Mouse (Mus musculus) embryonic fibroblast, embryonic 13.5 days (primary cell): ENCODE measurements around the gene Radil. TPM values are rescaled to one million over a fixed set of nuclear protein-coding genes. Genes with fewer than 3 reads are reported as not detected.

Experiments
- H3K27ac ChIP-seq: 2 replicates; pipeline ENCODE4 v1.5.1; 2012; ENCODE audit warnings: low read length, control low read depth, inconsistent platforms; ENCODE audit not compliant: insufficient read depth
- H3K4me1 ChIP-seq: 2 replicates; pipeline ENCODE4 v1.6.1; 2011; ENCODE audit warnings: low read length; ENCODE audit not compliant: control insufficient read depth, insufficient read depth
- H3K4me3 ChIP-seq: 2 replicates; pipeline ENCODE4 v1.5.1; 2011; ENCODE audit warnings: mild to moderate bottlenecking, control low read depth, low read length; ENCODE audit not compliant: insufficient read depth
- CTCF ChIP-seq: IDR thresholded peaks from 2 replicates; pipeline ENCODE4 v1.5.1; 2011; ENCODE audit warnings: mild to moderate bottlenecking, control low read depth, low read length, moderate library complexity, borderline replicate concordance; ENCODE audit not compliant: insufficient read depth
- POLR2A ChIP-seq: IDR thresholded peaks from 2 replicates; pipeline ENCODE4 v1.6.1; 2011; ENCODE audit warnings: low read depth, mild to moderate bottlenecking, control low read depth, low read length, moderate library complexity
- polyA plus RNA-seq: library from polyadenylated mRNA; stranded (reverse); fragments of >200 nt; gene quantifications from 2 replicates; pipeline ENCODE4 v1.2.4, GENCODE M21; 2011; ENCODE audit warnings: low read depth; ENCODE audit not compliant: missing spikeins, insufficient read length

Radil gene
- polyA plus RNA-seq, 1 experiment: 7.4 TPM

GRCm38 (mm10) chr5:142486654-142487053 is 64.2 kb downstream of the Radil start:
- no peak overlapping the region for H3K4me3 ChIP-seq
- H3K4me1 ChIP-seq: no peaks in the 10 kb centered on the region
- no peak overlapping the region for H3K27ac ChIP-seq
- TF ChIP-seq POLR2A (no peak), CTCF (no peak)

DNA sequence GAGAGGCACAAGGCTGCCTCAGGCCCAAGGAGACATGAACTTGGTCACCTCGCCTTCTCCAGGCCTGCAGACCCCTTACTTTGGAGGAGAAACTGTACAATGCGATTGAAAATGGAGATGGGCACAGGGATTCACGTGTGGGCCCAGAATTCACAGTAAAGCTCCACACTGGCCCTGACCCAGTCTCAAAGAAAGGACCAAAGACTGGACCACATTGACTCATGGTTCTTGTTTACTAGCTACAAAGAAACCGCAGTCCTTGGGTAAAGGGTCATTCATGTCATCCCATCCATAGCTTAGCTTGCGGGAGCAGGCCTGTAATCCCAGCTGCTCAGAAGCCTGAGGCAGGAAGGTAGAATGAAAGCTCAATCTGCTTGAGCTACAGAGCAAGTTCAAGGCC is 67.3 kb downstream of the Radil start:
- no peaks in the 10 kb centered on the region for H3K4me1 ChIP-seq
- H3K27ac ChIP-seq: no peak overlapping the region
- no peak overlapping the region for H3K4me3 ChIP-seq
- TF ChIP-seq POLR2A (no peak), CTCF (no peak)

- Histone ChIP-seq H3K27ac (no peak overlapping the region), H3K4me3 (no peak overlapping the region)
- TF ChIP-seq CTCF: peak; percentile 54; the same call in 1 of the 2 replicates
- TF ChIP-seq POLR2A: no peak
These were observed 68.4 kb downstream of the Radil start for GRCm38 (mm10) chr5:142482512-142482911.

GRCm38 (mm10) chr5:142478829-142479435 is 72.0 kb downstream of the Radil start:
- H3K4me1 ChIP-seq: peaks cover 3% of the 10 kb centered on the region
- TF ChIP-seq CTCF (peak; percentile 93), POLR2A (no peak)
- no peak overlapping the region for H3K27ac ChIP-seq
- no peak overlapping the region for H3K4me3 ChIP-seq

More at GRCm38 (mm10) chr5:142482512-142482911, 68.4 kb downstream of the Radil start:
- no peaks in the 10 kb centered on the region for H3K4me1 ChIP-seq

DNA sequence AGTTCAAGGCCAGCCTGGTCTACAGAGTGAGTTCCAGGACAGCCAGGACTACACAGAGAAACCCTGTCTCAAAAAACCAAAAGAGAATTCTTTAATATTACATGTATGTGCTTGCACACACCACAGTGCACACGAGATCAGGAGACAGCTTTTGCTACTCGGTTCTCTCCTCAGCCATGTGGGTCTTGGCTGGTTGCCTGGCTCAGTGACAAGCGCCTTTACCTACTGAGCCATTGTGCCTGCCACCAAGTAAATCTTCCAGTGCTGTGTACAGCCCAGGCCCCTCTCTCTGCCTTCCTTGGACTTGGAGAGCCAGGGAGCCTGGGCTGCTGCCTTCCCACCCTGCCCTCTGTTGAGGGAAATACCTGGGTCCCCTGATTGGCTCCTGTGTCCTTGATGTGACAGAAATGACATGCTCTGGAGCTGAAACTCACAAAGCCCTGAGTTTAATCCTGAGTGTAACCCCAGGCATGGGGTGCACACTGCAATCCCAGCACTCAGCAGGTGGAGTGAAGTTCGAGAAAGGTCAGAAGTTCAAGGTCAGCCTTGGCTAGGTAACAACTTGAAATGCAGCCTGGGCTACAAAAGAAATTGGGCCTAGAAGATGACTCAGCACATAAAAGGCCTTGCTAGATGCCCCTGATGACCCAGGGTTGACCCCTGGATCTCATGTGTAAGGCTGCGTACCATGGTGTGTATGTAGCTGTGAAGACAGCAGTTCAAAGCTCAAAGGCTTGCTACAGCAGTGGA is 72.9 kb downstream of the Radil start:
- no peak overlapping the region for H3K27ac ChIP-seq
- H3K4me1 ChIP-seq: peaks cover 3% of the 10 kb centered on the region
- H3K4me3 ChIP-seq: no peak overlapping the region
- TF ChIP-seq POLR2A: no peak
- no peak for TF ChIP-seq CTCF

DNA sequence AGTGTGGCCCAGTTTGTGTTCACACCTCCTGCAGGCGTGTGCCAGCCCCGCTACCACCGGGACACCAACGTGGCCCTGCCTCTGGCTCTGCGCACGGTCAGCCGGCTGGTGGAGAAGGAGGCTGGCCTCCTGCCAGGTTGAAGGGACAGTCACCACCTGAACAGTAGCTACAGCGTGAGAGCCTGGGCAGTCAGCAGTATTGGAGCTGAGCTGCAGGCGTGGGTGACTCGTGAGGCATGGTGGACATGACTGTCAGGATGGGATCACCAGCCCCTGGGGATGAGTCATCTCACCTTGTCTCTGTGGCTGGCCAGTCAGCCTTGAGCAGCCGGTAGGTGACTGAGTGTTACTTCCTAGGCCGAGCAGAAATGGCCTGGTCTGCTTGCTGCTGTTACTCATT is 73.6 kb downstream of the Radil start:
- Histone ChIP-seq H3K27ac (no peak overlapping the region), H3K4me3 (no peak overlapping the region), H3K4me1 (peaks cover 3% of the 10 kb centered on the region)
- no peak for TF ChIP-seq CTCF

DNA sequence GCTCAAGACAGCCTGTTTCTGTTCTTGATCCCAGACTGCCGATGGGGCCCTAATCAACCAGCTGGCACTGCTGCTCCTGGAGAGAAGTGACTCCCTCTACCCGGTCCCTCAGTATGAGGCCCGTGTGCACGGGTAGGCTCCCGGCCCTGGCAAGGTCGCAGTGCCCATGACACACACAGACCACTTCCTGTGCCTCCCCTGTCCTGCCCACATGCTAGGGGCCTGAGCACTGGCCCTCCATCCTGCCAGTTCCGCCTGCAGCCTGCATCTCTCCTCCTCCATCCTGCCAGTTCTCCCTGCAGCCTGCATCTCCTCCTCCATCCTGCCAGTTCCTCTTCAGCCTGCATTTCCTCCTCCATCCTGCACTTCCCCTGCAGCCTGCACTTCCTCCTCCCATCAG is 75.2 kb downstream of the Radil start:
- no peak for TF ChIP-seq POLR2A
- TF ChIP-seq CTCF: no peak
- no peak overlapping the region for H3K27ac ChIP-seq
- H3K4me3 ChIP-seq: no peak overlapping the region
- H3K4me1 ChIP-seq: peaks cover 3% of the 10 kb centered on the region

- H3K27ac ChIP-seq: no peak overlapping the region
- TF ChIP-seq CTCF: no peak
- TF ChIP-seq POLR2A: no peak
- peaks cover 3% of the 10 kb centered on the region for H3K4me1 ChIP-seq
- no peak overlapping the region for H3K4me3 ChIP-seq
These were observed 77.2 kb downstream of the Radil start for GRCm38 (mm10) chr5:142473696-142474095.

GRCm38 (mm10) chr5:142469796-142470195 is 81.1 kb downstream of the Radil start:
- Histone ChIP-seq H3K4me3 (no peak overlapping the region), H3K4me1 (peaks cover 2% of the 10 kb centered on the region), H3K27ac (no peak overlapping the region)
- TF ChIP-seq CTCF (no peak), POLR2A (no peak)

GRCm38 (mm10) chr5:142468375-142468774 is 82.5 kb downstream of the Radil start:
- Histone ChIP-seq H3K4me3 (no peak overlapping the region), H3K27ac (no peak overlapping the region), H3K4me1 (peaks cover 4% of the 10 kb centered on the region)
- no peak for TF ChIP-seq POLR2A
- no peak for TF ChIP-seq CTCF
